Mouse (Mus musculus) urinary bladder, adult 18-20 months (tissue): ENCODE results near the gene Ston2.

Source experiments
- DNase-seq, 2 experiments: peaks; one replicate each; pipeline ENCODE4 v3.0.0; 2022; ENCODE audit warnings: low spot score in 2 of 2, mixed read lengths in 2 of 2

Gene Ston2

DNA sequence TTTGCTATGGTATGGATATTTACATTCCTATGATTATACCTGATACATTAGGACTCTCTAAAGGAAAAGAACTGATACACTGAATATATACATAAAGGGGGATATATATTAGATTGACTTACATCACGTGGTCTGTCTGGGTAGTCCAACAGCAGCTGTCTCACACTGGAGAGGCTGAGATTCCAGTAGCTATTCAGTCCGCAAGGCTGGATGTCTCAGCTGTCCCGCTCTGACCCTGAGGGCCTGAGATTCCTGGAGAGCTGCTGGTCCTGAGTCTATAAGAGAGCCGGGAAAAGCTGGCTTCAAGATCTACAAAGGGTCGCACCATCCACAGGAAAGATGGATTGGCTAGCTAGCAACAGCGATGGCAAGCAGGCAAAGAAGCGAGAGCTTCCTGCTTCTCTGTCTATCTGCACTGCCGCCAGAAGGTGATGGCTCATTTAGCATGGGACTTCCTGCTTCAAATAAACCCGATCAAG, at the start of gene Ston2:
TSS of gene Ston2 (minus strand) at position 429 of the 479 bp plus-strand sequence.
- DNase-seq = no peak

DNA sequence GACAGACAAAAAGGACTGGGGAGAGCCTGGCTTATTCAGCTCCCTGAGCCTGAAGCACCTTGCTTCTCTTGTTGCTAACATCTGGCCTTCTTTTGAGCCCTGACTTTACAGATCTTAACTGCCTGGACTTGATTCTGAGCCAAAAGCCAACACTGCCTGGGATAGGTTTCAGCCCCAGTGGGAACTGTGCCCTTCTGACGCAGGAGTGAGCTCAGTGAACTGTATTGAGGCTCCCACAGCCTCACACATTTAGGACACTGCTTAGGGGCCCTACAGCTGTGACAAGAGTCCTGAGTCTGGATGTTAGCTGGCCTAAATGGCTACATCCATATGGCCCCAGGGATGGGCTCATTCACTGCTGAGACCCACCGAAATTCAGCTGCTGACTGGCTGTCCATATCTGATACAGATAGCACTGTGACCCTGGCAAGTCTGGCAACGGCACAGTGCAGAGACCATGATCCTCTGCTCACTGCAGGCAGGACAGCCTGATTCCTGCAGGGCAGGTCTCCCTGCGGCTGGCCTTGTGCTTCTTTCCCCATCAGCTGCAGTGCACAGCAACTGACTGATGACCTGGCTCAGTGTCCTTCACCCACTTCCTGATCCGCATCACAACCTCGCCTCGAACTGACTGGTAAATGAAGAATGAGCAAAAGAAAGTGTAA, 49.3 kb upstream of the Ston2 start:
- no peak for DNase-seq

DNA sequence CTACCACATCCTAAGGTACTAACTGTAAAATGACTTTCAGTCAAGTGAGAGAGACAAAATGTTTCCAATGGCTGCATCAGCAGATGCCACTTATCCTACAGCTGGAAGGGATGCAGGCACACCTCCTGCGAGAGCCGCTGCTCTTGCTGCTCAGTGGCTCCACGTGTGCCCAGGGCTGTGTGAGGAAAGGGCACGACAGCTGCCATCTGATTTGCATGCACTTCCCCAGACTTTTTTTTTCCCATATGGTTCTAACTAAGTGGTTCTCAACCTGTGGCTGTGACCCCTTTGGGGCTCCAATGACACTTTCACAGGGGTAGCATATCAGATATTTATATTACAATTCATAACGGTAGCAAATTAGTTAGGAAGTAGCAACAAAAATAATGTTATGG, 45.7 kb upstream of the Ston2 start:
- DNase-seq = no peak

DNA sequence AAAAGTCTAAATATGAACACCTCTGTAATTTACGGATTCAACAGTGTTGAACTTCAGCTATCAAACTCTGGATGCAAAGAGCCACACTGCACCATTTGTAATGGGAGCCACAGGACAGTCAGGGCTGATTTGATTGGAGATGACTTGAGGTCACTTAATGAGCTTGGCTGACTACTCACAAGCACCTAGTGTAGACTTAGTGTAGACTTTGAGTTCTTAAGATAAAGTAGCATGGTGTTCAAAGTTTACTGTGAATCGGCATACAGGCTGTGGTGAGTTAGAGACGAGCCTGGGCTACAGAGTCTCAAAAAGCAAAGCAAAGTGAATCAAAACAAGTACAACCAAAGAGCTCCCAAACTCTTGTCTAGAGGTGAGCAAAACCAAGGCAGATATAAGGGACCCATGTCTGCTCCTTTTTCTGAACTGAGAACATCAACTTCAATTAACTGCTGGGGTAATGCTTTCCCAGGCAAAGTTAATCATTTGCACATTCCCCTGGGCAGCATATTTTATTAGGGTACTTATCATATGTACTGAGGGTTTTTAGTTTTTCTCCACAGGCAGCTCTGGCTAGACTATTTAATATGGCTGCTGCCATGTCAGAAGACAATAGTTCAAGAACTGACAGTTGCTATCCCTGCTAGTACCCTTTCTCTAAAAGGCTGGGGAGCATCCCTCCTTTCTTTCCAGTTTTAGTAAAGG, 45.2 kb upstream of the Ston2 start:
- no peak for DNase-seq

DNA sequence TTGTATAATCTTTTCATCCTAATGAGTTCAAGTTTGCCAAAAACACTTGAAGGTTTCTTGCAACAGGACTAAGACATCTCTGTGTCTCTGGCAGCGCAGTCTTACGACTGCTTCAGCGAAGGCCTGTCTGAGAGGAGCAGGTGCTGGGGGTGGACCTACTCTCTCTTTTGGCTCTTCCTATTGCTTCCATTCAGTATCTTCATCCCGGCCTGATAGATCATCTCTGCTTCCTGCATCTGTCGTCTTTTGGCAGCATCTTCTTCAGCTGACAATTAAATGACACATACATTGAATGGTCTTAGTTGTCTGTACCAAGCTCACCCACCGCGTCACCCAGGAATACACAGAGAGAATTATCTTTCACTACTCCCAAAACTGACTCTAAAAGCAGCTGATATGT, 43.2 kb upstream of the Ston2 start:
- no peak for DNase-seq

DNA sequence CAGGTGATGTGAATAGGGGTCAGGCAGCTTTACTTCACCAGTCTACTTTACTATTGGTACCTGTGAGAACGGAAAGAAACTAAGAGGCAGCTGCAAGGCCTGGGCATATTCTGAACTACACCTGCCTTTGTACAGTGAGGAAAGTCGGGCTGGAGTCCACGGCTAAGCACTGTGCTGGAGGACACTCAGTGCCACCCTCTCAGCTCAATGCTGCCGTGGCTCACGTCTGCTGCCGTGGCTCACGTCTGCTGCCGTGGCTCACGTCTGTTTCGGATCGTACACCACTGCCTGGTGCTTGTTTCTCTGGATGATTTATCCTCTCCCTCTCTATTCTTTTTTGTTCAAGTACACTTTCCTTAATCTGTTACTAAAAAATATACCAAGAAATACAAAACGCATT, 32.3 kb upstream of the Ston2 start:
- no peak for DNase-seq

DNA sequence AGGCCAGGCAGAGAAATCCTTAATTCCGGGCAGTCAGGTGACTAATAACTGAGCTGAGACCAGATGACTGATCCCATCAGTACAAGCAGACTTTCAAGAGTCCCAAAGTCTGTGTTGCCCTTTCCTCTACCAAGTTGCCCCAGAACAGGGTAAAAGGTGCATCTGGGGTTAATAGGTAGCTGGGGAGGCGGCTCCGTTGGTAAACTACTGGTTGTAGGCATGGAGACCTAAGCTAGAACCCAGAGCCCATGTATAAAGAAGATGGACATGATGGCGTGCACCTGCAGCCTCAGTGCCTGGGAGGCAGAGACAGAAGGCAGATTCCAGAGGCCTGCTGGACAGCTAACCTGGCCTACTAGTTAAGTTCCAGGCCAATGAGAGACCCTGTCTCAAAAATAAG, 30.5 kb upstream of the Ston2 start:
- no peak for DNase-seq

DNA sequence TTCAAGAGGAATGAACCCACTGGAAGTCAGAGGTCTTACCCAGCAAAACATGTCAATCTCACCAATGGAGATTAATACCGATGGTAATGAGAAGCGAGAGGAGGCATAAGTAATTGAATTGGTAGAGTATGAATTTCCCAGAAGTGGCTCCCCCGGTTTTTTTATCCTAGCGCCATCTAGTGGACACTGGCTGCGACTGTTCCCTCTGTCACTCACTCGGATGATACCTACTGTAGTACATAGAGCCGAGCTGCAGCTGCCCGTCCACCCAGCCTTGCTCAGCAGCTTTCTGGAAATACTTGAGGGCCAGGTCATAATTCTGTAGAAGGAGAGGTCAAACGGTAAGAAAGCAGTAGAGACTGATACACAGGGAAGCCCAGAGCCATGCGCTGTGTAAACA, 27.8 kb upstream of the Ston2 start:
- DNase-seq = peak; percentile 15 to 17

DNA sequence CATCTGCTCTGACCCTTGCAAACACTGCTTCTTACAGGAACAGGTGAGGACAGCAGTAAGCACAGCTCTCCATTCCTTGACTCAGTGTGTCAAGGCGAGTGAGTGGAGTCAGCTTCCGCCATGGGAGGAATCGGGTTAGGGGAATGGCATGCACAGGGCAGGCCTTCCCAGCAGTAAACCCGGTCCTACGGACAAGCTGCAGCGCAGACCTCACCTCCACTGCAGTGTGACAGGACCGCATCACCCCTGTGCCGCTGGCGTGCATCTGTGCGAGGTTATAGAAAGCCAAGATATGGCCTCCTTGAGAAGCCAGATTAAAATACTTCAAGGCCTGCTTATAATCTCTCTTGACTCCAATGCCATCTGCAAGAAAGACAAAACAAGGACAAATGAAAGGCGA, 27.4 kb upstream of the Ston2 start:
- DNase-seq = no peak

DNA sequence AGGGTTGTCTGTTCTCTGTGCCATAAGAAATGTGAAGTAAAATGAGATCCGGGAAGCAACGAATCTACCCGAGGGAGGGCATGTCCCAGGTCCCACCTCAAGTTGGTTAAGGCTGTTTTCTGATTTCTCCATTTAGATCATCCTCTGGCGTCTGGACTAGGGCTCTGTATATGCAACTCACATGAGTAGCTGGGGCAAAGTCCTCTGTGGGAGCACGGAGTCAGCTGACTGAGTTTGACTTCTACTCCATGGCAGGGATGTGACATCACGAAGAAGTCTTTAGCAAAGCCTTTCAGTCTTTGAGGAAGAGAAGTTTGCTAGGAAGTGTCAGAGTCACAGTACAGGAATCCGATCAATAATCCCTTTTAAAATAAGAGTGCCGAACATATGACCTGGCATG, 20.7 kb upstream of the Ston2 start:
- no peak for DNase-seq

DNA sequence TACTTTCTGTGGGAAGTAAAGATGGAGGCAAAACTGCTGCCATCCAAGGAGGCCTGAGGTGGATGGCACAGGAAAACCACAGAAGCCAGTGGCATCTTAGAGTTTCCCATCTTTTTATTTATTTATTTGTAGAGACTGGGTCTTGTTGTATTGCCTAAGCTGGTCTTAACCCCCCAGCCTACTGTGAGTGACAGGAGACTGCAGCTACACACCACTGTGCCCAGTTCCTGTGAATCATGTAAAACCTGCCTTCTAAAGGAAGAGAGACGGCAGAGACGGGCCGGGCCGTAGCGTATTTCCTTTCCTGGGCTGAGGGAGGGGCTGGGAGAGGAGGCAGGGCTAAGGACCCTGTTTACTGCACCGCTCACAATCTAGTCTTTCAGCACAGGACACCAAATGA, 19.6 kb upstream of the Ston2 start:
- no peak for DNase-seq

DNA sequence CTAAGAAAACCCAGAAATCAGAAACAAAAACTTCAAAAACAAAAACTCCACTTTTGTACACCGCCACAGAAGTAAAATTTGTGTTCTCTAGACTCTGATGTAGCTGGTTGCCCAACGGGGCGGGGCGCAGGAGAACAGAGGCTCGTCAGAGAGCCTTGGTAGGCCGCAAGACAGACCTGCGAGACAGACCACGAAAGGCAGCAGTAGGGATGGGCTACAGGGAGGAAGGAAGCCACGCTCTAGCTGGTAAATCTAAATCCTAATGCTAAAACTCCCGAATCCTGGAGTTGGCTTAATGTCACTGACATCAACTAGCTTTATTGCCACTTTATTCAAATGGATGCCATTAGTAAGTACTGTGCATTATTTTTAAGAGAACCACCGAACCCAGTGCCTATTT, 18.9 kb upstream of the Ston2 start:
- no peak for DNase-seq

DNA sequence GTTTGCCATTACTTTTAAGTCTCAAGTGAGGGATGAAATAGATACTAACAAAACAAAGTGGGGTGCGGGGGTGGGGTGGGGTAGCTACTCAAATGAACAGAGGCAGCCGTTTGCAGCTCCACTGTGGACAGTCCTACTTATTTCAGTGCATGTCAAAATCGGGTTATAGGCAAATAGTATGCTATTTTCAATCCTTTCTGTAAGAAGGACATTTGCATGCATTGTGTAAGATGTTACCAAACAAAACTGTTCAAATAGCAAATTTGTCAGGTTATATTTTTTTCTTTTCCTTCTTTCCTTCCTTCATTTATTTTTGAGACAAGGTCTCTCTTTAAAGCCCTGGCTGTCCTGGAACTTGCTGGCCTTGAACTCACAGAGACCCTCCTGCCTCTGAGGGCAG, 16.1 kb upstream of the Ston2 start:
- DNase-seq = no peak

DNA sequence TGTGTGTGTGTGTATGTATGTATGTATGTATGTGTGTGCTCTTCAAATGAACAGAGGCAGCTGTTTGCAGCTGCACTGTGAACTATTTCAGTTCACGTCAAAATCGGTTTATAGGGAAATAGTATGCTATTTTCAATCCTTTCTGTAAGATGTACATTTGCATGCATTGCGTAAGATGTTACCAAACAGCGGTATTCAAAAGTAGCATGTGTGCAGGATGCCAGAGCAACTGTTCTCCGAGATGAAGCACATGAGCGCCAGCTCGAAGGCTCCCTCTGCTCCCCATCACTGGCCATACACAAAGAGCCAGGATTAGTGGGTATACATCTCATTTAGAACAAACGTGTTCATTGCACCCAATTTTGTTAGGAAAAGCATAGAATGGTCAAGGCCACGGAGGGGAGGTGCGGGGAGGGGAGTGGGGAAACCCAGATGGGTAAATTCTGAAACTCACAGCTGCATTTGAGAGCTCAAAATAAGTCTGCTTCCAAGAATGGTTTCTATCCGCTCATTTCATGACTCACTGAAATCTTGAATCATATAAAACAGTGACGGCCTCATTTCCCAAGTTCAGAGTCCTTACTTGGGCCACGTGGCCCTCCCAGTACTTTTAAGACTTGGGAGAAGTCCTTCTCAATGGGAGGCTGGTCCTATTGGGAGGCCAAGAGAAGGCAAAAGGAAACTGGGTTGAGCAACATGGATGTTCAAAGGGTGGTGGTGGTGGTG, 15.2 kb upstream of the Ston2 start:
- no peak for DNase-seq

DNA sequence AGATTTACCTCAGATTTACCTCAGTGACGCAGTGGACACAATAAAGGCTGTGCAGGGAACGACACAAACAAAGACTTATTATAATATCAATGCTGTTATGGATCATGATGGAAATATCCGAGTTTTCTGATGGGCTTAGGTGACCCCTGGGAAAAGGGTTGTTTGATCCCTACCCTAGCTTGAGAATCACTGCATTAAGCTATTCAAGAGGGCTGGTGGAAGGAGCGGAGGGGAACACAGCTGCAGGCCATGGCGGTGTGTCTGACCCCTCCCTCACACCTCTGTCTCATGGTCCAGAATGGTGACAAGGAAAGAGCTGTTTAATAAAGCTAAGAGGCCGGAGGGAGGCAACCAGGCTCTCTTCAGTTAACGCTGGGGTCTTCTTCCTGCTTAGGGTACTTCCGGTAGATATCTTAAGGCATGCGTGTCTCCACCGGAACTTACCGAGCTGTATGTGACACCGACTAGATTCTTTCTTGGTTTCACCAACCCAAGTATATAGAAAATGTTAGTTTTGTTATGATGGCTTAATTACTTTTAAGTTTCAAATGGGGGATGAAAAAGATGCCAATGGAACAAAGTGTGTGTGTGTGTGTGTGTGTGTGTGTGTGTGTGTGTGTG, 14.5 kb upstream of the Ston2 start:
- no peak for DNase-seq

DNA sequence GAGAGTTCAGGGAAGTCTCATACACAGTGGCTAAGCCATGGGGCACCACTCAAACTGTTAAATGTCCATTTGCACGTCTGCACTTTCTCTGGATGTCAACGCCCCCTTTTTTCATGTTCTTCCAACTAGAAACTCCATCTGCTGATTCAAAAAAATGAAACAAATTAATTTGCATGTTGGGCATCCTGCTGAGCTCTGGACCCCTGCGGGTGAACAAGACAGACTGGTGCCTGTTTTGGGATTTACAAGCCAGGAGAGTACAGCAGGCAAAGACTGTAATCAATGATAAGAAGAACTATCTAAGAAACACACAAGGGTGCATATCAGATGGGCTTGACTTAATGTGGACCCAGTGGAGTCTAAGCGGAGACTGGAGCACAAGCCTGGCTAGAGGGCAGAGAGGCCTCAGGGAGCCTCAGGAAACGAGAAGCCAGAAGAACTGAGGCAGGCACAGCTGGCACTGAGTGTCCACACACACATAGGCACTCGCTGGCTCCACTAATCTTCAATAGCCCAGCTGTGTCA, 12.7 kb upstream of the Ston2 start:
- no peak for DNase-seq

DNA sequence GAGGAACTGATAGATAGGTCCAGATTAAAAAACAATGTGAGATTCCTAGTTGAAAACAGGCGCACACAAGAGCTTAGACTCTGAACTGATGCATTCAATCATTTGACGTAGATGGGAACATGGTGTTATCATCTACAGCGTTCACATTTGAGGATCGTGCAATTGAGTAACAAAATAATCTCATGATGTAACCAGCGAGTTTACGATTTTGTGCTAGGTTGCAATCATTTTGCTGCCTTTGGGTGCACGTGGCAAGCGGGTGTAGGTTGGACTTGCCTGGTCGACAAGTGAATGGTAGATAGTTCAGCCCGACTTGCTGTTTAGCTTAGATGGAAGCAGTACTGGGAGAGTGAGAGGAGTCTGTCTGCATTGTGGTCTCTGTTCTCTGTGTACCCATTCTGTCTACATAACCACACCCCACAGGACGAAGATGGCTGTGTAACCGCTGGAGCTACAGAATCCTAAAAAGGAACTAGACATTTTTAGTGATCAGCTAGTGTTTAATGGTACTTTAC, 11.7 kb upstream of the Ston2 start:
- DNase-seq = no peak

DNA sequence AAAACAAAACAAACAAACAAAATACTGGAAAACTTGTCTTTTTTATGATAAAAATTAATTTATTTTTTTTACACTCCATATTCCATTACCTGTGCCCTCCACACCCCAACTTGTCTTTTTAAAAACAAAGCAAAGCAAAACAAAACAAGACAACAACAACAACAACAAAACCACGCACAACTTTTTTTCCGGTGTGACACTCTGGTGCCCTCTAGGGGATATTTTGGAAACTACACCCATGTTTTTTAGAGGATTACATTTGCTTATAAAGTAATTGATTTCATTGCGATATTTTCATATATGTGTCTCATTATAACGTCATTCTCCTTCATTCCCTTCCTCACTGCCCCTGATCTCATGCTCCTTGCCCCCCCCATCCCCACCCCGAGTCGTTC, 11.2 kb upstream of the Ston2 start:
- no peak for DNase-seq

DNA sequence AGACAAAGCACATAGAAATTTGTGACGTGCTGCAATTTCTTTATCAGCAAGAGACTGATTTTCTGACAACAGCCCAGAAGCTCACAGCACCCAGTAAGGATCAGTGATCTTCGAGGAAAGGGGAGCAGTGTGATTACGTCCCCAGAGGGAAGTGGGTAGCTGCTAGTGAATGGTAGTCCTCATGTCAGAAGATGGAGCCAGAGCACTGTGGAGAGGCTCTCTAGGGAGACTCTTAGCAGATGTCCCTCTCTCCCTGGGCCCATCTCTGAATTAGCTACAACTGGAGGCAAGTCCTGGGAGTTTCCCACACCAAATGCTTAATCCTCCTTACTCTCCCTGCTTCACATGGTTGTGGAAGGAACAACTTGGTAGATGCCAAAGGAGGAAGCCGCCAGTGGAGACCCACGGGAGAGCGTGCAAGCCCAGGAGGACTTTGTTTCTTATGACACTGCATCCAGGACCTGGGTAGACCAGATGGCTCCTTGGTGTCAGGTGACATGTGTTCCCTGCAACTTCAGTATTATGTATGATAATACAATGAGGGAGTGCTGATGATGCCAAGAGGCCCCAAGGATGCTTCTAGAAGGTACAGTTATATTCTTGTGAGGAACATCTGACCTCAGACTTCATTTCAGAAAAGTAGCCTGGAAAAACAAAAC, 10.7 kb upstream of the Ston2 start:
- DNase-seq = no peak

DNA sequence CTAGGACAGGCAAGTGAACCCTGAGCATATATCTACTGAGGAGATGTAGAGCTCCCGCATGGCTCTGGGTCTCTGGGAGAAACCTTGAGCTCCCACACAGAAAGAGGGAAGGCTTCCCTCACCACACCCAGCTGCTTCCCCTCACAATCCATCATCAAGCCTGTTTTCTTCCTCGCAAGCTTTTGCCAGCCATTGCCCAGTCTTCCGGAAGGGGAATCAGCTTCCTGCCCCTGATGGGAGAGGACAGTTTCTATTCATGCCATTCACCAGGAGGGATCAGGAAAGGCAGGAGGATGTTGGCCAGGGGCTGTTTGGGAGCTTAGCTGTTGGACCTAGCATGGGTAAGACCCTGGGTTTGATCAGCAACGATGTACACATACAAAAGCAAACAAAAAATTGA, 8.6 kb upstream of the Ston2 start:
- no peak for DNase-seq

DNA sequence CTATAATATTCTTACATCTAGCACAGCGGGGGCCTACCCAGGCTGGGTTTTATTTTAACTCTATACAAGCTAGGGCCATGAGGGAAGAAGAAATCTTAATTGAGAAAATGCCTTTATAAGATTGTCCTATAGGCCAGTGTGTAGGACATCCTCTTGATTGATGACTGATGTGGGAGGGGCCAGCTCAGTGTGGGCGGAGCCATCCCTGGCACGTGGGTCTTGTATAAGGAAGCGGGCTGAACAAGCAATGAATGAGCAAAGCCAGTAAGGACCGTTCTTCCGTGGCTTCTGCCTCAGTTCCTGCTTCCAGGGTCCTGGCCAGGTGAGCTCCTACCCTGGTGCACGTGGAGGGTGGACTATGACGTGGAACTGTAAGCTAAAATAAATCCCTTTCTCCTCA, 5.1 kb upstream of the Ston2 start:
- no peak for DNase-seq

DNA sequence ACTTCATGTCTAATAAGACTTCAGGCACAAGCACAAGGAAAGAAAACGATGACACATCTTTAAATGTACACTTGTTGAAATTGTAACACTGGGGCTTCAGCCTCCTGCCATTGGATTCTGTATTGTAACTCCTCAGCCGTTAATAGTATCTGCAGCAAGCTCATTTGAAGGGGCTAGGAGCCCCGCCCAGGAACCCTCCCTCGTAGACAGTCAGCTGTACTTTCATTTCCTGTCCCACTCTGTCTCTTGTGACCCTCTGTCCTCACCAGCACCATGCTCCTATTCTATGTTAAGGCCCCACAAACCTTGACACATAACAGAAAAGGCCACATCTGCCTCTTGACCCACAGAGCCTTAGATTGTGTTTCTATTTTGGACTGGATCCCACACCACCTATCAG, 3.6 kb upstream of the Ston2 start:
- DNase-seq = no peak
